Mouse (Mus musculus): ENCODE measurements at regions not wholly inside any gene's neighbourhood (a gene's known extent, or its start where the extent isn't known, plus 50 kb on each side); places are given as distances from the start of the nearest gene placed in this dataset.

DNA sequence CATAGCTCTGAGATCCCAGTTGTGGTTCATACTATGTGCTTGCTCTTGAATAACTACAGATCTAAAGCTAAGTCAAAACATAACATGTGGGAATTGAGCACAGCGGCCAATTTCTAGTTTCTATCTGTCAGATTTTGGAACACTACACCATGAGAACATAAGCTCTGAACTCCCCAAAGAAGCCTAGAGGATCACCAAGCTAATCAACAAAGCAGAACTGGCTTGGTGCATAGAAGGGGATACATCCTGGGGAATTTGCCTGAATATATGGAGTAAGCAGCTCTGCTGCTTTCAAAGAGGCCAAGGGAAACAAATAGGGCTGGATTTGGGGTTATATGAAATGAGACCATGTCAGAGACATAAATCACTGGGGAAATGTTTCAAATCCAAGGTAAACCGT is 105.9 kb upstream of the Igf1 start:
- Histone ChIP-seq H3K4me1 (ENCODE audit: control insufficient read depth, insufficient read depth, insufficient read length, low read length) (no peaks in the 10 kb centered on the region; the same call in 1 of the 2 replicates), H3K27ac (replicated peaks; ENCODE audit: low read depth, low read length) (no peak overlapping the region), H3K4me3 (ENCODE audit: insufficient read depth, low read depth, low read length) (no peak overlapping the region)

DNA sequence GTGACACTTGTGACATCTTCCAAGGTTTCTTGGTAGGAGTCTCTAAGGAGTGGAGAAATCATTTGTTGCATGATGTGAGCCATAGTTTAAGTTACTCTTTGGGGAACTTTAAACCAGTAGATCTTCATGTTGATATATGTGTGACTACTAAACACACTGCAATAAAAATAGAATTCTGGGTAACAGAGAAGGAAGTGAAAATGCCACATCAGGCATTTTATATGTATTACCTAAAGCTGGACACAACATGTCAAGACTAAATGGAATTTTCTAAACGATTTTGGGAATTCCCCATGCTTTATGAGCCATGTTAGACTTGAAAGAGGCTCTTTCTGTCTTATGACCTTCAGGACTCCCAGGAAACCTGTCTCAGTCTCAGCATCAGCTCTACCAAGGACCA is 104.6 kb upstream of the Igf1 start:
- H3K27ac ChIP-seq (replicated peaks; ENCODE audit: low read depth, low read length): peak overlapping the region; percentile 31
- H3K4me1 ChIP-seq (ENCODE audit: control insufficient read depth, insufficient read depth, insufficient read length, low read length): no peaks in the 10 kb centered on the region; the same call in 1 of the 2 replicates

DNA sequence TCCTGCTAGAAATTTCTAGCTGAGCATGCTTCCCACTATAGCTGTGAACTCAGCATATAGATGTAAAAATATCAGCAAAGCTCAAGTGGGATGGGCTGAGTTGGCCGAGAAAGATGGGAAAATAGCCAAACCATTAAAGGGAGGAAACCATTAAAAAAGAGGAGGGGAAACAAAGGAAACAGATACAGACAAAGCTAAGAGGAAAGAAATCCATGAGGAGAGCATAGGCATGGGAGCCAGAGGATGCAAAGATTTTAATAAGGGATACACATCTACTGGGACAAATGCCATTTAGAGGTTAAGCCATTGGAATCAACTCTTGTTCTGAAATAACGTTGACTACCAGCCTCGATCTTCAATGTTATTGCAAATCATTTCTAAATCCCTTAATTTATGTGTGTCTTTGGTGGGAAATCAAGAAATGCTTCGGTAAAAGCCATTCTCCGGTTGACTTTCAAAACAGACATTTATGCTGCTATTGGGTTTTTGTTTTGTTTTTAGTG is 96.5 kb upstream of the Igf1 start:
- Histone ChIP-seq H3K27ac (replicated peaks; ENCODE audit: low read depth, low read length) (no peak overlapping the region), H3K4me3 (ENCODE audit: insufficient read depth, low read depth, low read length) (no peak overlapping the region), H3K4me1 (ENCODE audit: control insufficient read depth, insufficient read depth, insufficient read length, low read length) (no peaks in the 10 kb centered on the region; the same call in 1 of the 2 replicates)

More for the DNA sequence above, 104.6 kb upstream of the Igf1 start:
- no peak overlapping the region for H3K4me3 ChIP-seq (ENCODE audit: insufficient read depth, low read depth, low read length)

DNA sequence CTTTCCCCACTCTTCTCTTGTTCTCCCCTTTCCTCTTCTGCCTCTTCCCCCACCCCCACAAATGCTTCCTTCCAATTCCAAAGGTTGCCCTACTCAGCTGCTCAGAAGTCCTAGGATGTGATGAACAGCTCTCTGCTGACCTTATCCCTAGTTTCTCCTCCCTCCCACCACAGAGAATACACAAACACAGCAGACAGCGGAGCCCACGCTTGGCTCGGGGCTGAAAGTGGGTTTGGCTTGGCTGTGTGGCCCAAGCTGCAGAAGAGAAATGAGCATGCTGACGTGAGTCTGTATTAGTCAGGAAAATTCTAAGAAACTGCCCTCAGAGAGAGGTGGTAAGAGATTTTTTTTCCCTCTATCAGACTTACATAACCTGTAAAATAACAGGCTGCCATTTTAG is 70.5 kb upstream of the Igf1 start:
- H3K4me3 ChIP-seq (ENCODE audit: insufficient read depth, low read depth, low read length): no peak overlapping the region
- H3K27ac ChIP-seq (replicated peaks; ENCODE audit: low read depth, low read length): no peak overlapping the region
- H3K4me1 ChIP-seq (ENCODE audit: control insufficient read depth, insufficient read depth, insufficient read length, low read length): no peaks in the 10 kb centered on the region

DNA sequence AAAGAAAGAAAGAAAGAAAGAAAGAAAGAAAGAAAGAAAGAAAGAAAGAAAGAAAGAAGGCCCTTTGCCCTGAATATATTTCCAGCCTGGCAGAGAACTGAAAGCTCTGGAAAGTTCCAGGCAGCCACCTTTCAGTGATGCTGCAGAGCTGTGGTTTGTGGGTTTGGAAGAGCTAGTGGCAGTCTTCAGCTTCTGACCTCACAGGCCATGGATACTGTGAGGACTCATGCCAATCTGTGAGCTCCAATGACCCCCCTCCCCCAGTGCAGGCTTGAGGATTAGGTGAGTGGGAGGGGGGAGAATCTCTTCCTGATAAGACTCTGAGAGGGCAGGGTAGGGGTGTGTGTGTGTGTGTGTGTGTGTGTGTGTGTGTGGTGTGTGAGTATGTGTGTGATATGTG is 65.7 kb upstream of the Igf1 start:
- no peak overlapping the region for H3K27ac ChIP-seq (replicated peaks; ENCODE audit: low read depth, low read length)
- no peak overlapping the region for H3K4me3 ChIP-seq (ENCODE audit: insufficient read depth, low read depth, low read length)
- H3K4me1 ChIP-seq (ENCODE audit: control insufficient read depth, insufficient read depth, insufficient read length, low read length): no peaks in the 10 kb centered on the region

DNA sequence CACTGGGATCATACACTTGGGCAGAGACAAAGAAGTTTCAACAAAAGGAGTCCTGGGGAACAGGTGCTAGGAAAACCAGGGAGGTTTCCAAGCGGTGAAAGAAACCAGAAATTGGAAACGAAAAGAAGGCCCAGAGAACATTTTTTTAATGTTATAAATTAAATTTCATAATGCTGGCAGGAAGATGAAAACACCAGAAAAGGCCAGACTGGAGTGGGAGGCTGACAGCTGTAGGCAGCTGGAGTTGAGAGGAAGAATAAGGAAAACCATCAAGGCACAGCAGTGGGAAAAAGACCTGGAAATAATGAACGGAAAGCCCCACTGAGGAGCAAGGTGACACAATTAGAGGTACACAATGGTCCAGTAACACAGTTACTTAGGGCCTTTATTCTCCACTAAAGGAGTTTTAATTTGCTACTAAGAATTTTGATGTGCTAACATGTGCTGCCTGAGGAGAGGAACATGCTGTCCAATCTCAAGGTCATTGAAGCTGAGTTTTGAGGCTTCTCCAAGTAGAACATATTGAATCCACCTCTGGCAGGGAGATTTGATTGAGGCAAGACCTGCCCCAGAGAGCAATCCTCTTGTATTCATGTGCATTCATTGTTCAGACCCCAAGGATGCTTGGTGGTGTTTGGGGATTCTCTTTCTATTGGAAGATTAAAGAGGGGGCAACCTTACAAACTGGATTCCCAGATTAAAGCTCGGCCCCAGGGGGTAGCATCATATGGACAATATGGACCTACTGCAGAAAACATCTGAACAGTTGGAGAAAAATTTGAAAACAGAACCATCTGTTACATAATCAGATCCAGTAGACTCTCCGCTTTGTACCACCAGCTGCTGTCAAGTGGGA is 53.9 kb upstream of the Igf1 start:
- no peak overlapping the region for H3K4me3 ChIP-seq (ENCODE audit: insufficient read depth, low read depth, low read length)
- no peaks in the 10 kb centered on the region for H3K4me1 ChIP-seq (ENCODE audit: control insufficient read depth, insufficient read depth, insufficient read length, low read length)
- H3K27ac ChIP-seq (replicated peaks; ENCODE audit: low read depth, low read length): no peak overlapping the region

DNA sequence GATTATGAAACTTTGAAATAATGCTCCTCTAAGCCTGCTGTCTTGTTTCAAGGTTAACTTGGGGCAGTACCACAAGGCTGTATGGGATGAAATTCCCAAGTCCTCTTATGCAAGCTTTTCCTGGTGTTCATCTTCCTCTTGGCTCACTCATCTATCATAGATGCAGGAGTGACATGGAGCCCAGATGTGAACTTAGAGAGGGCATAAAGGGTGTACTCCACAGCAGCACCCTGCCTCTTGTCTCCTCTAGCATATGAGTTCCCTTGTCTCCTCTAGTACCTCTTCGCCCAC is 53.3 kb upstream of the Igf1 start:
- H3K27ac ChIP-seq (replicated peaks; ENCODE audit: low read depth, low read length): no peak overlapping the region
- no peak overlapping the region for H3K4me3 ChIP-seq (ENCODE audit: insufficient read depth, low read depth, low read length)
- H3K4me1 ChIP-seq (ENCODE audit: control insufficient read depth, insufficient read depth, insufficient read length, low read length): no peaks in the 10 kb centered on the region

Measured in brown adipose tissue, adult 24 weeks (tissue).